Mouse (Mus musculus) midbrain, embryonic 15.5 days (tissue): Measurements from ENCODE around the gene Cfap54. TPM values are rescaled to one million over a fixed set of nuclear protein-coding genes. Genes with fewer than 3 reads are reported as not detected.

Source experiments
- ATAC-seq: fragments of 200-750 bp; cut with Nextera tagmentation; replicated peaks from 2 replicates; pipeline ENCODE4 v1.8.0; 2017; ENCODE audit warnings: moderate TSS enrichment
- H3K27ac ChIP-seq: fragments of 300-500 bp; sonication (generic); 2 replicates; pipeline ENCODE4 v1.5.1; 2015; ENCODE audit warnings: mild to moderate bottlenecking, inconsistent platforms
- H3K27me3 ChIP-seq: fragments of 300-500 bp; sonication (generic); replicated peaks from 2 replicates; pipeline ENCODE4 v1.6.1; 2015; ENCODE audit warnings: inconsistent platforms
- H3K36me3 ChIP-seq: fragments of 300-500 bp; sonication (generic); replicated peaks from 2 replicates; pipeline ENCODE4 v1.6.1; 2015; ENCODE audit warnings: inconsistent platforms
- H3K4me1 ChIP-seq: fragments of 300-500 bp; sonication (generic); 2 replicates; pipeline ENCODE4 v1.6.1; 2015; ENCODE audit warnings: inconsistent platforms
- H3K4me2 ChIP-seq: fragments of 300-500 bp; sonication (generic); 2 replicates; pipeline ENCODE4 v1.6.1; 2015; ENCODE audit warnings: inconsistent platforms, mild to moderate bottlenecking, moderate library complexity
- H3K4me3 ChIP-seq: fragments of 300-500 bp; sonication (generic); 2 replicates; pipeline ENCODE4 v1.5.1; 2015; ENCODE audit warnings: mild to moderate bottlenecking, inconsistent platforms
- H3K9ac ChIP-seq: fragments of 300-500 bp; sonication (generic); 2 replicates; pipeline ENCODE4 v1.6.1; 2015; ENCODE audit warnings: mild to moderate bottlenecking, inconsistent platforms
- H3K9me3 ChIP-seq: fragments of 300-500 bp; sonication (generic); 2 replicates; pipeline ENCODE4 v1.6.1; 2016; ENCODE audit warnings: inconsistent platforms
- WGBS: fragments of 180-500 bp; shearing (Covaris S2); methylation state at CpG from one replicate; pipeline ENCODE4 v1.1.7; 2015; ENCODE audit warnings: mixed read lengths; 5-methylcytosine and 5-hydroxymethylcytosine counted together
- polyA plus RNA-seq: library from polyadenylated mRNA; unstranded; fragments of >200 nt; fragmentation: Nextera tagmentation; extraction: Ambion mirVana; gene quantifications from 2 replicates; pipeline ENCODE4 v1.2.1, GENCODE M21; 2015

Gene Cfap54
- polyA plus RNA-seq, 1 experiment from 2014 or later = 4.0 TPM

GRCm38 (mm10) chr10:92907246-92907645, 174.2 kb downstream of the Cfap54 start:
- H3K27me3 ChIP-seq = no peaks in the 10 kb centered on the region
- H3K27ac ChIP-seq = no peak overlapping the region
- no peak overlapping the region for H3K9ac ChIP-seq
- H3K4me2 ChIP-seq = no peak overlapping the region
- H3K4me1 ChIP-seq = peaks cover 4% of the 10 kb centered on the region; the same call in 1 of the 2 replicates
- 37% methylated on average over 6 of the region's 6 CpGs for WGBS
- H3K9me3 ChIP-seq = no peaks in the 10 kb centered on the region
- H3K4me3 ChIP-seq = no peak overlapping the region
- no peak for ATAC-seq
- no peaks in the 10 kb centered on the region for H3K36me3 ChIP-seq

DNA sequence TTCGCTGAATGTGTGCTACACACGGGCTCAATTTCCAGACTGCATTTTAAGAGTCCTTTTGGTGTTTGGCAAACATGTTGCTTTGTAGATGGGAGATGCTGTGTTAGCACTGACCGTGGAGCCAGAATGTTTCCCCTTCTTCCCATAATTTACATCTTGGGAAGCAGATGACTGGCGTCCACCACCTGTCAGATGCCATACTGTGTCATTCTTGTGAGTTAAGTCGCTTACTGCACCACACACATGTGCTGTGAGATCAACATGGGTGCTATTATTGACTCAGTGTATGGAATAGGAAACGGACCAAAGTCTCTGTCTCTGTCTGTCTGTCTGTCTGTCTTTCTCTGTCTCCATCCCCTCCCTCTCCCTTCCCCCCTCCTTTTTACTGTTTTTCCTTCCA, 193.0 kb downstream of the Cfap54 start:
- no peak overlapping the region for H3K9ac ChIP-seq
- 88% methylated on average over 6 of the region's 6 CpGs for WGBS
- no peaks in the 10 kb centered on the region for H3K36me3 ChIP-seq
- H3K27ac ChIP-seq = no peak overlapping the region
- no peak overlapping the region for H3K4me3 ChIP-seq
- H3K27me3 ChIP-seq = no peaks in the 10 kb centered on the region
- no peak for ATAC-seq
- no peaks in the 10 kb centered on the region for H3K4me1 ChIP-seq
- no peak overlapping the region for H3K4me2 ChIP-seq
- H3K9me3 ChIP-seq = no peaks in the 10 kb centered on the region

- no peaks in the 10 kb centered on the region for H3K27me3 ChIP-seq
- H3K4me3 ChIP-seq = no peak overlapping the region
- H3K27ac ChIP-seq = no peak overlapping the region
- H3K36me3 ChIP-seq = no peaks in the 10 kb centered on the region
- no peaks in the 10 kb centered on the region for H3K4me1 ChIP-seq
- no peaks in the 10 kb centered on the region for H3K9me3 ChIP-seq
- ATAC-seq = no peak
- WGBS = 96% methylated on average over 3 of the region's 3 CpGs
- H3K4me2 ChIP-seq = no peak overlapping the region
- H3K9ac ChIP-seq = no peak overlapping the region
Measured at GRCm38 (mm10) chr10:92878000-92878399, 203.4 kb downstream of the Cfap54 start.

- no peak overlapping the region for H3K4me2 ChIP-seq
- ATAC-seq = no peak
- 91% methylated on average over 9 of the region's 9 CpGs for WGBS
- H3K4me3 ChIP-seq = no peak overlapping the region
- H3K36me3 ChIP-seq = no peaks in the 10 kb centered on the region
- H3K4me1 ChIP-seq = no peaks in the 10 kb centered on the region
- no peak overlapping the region for H3K9ac ChIP-seq
- no peak overlapping the region for H3K27ac ChIP-seq
- no peaks in the 10 kb centered on the region for H3K27me3 ChIP-seq
- no peaks in the 10 kb centered on the region for H3K9me3 ChIP-seq
Measured at GRCm38 (mm10) chr10:92840980-92841379, 240.4 kb downstream of the Cfap54 start.

DNA sequence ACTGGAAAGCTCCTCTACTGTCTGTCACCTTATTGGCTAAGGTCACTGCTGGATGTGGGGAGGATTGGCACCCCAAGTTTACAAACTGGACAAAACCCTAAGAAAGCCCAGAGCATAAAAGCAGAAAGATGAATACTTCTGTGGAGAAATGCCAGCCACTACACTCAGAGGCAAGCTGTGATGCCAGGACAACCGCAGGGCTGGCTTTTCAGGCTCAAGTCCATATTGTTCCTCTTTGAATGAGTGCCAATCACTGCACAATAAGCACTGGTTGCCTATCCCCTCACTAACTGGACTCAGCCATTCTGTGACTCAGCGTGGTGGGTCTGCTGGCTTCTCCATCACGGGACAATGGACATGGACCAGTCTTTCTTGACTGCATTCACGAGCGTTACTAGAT, 243.8 kb downstream of the Cfap54 start:
- Histone ChIP-seq H3K36me3 (no peaks in the 10 kb centered on the region), H3K4me3 (no peak overlapping the region), H3K4me2 (no peak overlapping the region), H3K27ac (no peak overlapping the region), H3K27me3 (no peaks in the 10 kb centered on the region), H3K9ac (no peak overlapping the region), H3K9me3 (no peaks in the 10 kb centered on the region), H3K4me1 (no peaks in the 10 kb centered on the region)
- peak; percentile 69 for ATAC-seq
- 21% methylated on average over 5 of the region's 5 CpGs for WGBS

DNA sequence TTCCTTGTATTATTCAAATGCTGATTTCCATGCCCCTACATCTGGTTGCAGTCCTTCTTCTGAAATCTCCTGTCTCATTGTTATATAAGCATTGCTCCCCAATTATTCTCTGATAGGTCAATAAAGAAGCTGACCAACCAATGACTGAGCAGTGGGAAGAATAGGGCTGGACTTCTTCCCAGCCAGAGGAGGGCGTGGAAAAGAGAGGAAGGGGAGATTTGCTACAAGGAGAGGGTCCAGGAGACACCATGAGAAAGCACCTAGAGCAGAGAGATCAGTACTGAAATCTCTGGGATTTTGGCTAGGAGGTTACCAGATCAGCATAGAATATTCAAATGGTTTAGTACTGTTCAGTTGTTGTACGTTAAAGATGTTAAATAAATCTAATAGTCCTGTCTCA, 244.4 kb downstream of the Cfap54 start:
- H3K36me3 ChIP-seq = no peaks in the 10 kb centered on the region
- H3K4me1 ChIP-seq = no peaks in the 10 kb centered on the region
- H3K27me3 ChIP-seq = no peaks in the 10 kb centered on the region
- no peak overlapping the region for H3K27ac ChIP-seq
- no peak overlapping the region for H3K9ac ChIP-seq
- WGBS = 53% methylated on average over 2 of the region's 2 CpGs
- no peaks in the 10 kb centered on the region for H3K9me3 ChIP-seq
- ATAC-seq = 0 out of 2 replicates have a peak, but pooled peaks have one; percentile 48
- H3K4me3 ChIP-seq = no peak overlapping the region
- H3K4me2 ChIP-seq = no peak overlapping the region

- ATAC-seq = no peak
- Histone ChIP-seq H3K36me3 (no peaks in the 10 kb centered on the region), H3K27ac (no peak overlapping the region), H3K4me1 (no peaks in the 10 kb centered on the region; the same call in 1 of the 2 replicates), H3K27me3 (no peaks in the 10 kb centered on the region), H3K9ac (no peak overlapping the region), H3K9me3 (no peaks in the 10 kb centered on the region), H3K4me2 (no peak overlapping the region), H3K4me3 (no peak overlapping the region)
- WGBS = 79% methylated on average over 4 of the region's 4 CpGs
Measured at GRCm38 (mm10) chr10:92821499-92821898, 259.9 kb downstream of the Cfap54 start.

GRCm38 (mm10) chr10:92818190-92818589, 263.2 kb downstream of the Cfap54 start:
- H3K4me2 ChIP-seq = no peak overlapping the region
- no peaks in the 10 kb centered on the region for H3K9me3 ChIP-seq
- ATAC-seq = no peak
- no peaks in the 10 kb centered on the region for H3K27me3 ChIP-seq
- H3K4me1 ChIP-seq = no peaks in the 10 kb centered on the region; the same call in 1 of the 2 replicates
- no peak overlapping the region for H3K9ac ChIP-seq
- no peak overlapping the region for H3K4me3 ChIP-seq
- no peak overlapping the region for H3K27ac ChIP-seq
- H3K36me3 ChIP-seq = no peaks in the 10 kb centered on the region
- 29% methylated on average over 5 of the region's 5 CpGs for WGBS

DNA sequence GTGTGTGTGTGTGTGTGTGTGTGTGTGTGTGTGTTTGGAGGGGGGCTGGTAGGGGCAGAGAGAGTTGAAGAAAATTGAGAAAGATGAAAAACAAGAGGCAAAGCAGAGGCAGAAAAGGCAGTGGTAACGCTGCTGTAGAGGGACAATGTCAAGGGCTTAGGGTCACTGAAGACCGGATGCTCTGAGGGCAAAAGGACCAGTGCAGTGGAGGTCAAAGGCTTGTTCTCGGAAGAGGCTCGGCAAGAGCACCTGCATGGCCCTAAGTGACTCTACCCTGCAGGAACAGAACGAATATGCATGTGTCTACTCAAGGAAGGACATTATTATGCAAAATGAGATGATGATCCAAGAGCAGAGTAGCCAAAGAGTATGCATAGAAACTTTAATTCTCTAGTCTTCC, 264.5 kb downstream of the Cfap54 start:
- Histone ChIP-seq H3K27ac (no peak overlapping the region), H3K4me2 (no peak overlapping the region), H3K27me3 (no peaks in the 10 kb centered on the region), H3K36me3 (no peaks in the 10 kb centered on the region), H3K4me3 (no peak overlapping the region), H3K9me3 (no peaks in the 10 kb centered on the region), H3K4me1 (no peaks in the 10 kb centered on the region; the same call in 1 of the 2 replicates), H3K9ac (no peak overlapping the region)
- ATAC-seq = no peak
- WGBS = 87% methylated on average over 5 of the region's 5 CpGs

DNA sequence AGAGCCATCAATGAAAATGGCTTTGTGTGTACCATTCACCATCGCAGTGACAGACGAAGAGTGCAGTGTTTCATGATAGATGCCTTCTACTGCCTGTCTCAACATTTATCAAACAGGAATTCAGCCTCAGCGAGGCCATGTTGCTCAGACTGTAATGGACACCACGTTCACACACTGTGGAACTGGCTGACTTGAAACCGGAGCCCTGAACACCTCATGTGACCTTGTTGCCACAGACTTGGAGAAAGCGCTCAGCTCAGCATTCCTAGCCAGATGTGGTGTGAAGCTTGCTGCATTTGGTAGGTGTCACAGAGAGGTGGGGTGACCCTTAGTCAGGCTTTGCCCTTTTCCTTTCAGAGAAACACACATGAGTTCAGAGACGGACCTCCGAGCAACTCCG, 270.5 kb downstream of the Cfap54 start:
- Histone ChIP-seq H3K36me3 (no peaks in the 10 kb centered on the region), H3K9ac (no peak overlapping the region), H3K4me2 (no peak overlapping the region), H3K27ac (no peak overlapping the region), H3K4me1 (no peaks in the 10 kb centered on the region), H3K4me3 (no peak overlapping the region), H3K9me3 (no peaks in the 10 kb centered on the region), H3K27me3 (no peaks in the 10 kb centered on the region)
- 95% methylated on average over 9 of the region's 9 CpGs for WGBS
- ATAC-seq = no peak

GRCm38 (mm10) chr10:92791908-92792307, 289.5 kb downstream of the Cfap54 start:
- Histone ChIP-seq H3K36me3 (no peaks in the 10 kb centered on the region), H3K27me3 (no peaks in the 10 kb centered on the region), H3K27ac (0 out of 2 replicates have a peak overlapping the region, but pooled peaks have one; percentile 42), H3K9ac (no peak overlapping the region), H3K4me3 (no peak overlapping the region), H3K9me3 (no peaks in the 10 kb centered on the region), H3K4me1 (peaks cover 11% of the 10 kb centered on the region), H3K4me2 (no peak overlapping the region)
- WGBS = 28% methylated on average over 10 of the region's 10 CpGs
- ATAC-seq = no peak; the same call in 1 of the 2 replicates

DNA sequence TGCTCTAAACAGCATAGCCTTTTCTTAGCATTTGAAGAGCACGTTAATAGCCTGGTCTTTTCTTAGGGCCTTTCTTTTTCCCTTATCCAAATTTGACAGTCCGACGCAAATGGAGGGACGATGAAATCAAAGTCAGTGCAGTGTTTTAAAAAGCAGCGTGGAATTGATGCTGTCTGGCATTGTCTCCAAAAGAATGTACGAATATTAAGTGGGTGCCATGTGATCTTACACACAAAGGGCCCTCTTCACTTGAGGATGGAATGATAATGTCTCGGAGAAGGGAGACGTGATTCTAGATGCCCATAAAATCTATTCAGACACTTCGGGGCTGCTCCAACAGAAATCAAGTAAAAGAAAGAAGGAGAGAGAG, 289.9 kb downstream of the Cfap54 start:
- Histone ChIP-seq H3K36me3 (no peaks in the 10 kb centered on the region), H3K9me3 (no peaks in the 10 kb centered on the region), H3K4me2 (no peak overlapping the region), H3K4me3 (no peak overlapping the region), H3K27me3 (no peaks in the 10 kb centered on the region), H3K4me1 (peaks cover 11% of the 10 kb centered on the region), H3K9ac (no peak overlapping the region), H3K27ac (no peak overlapping the region)
- ATAC-seq = peak; percentile 45; the same call in 1 of the 2 replicates
- WGBS = 10% methylated on average over 9 of the region's 9 CpGs

DNA sequence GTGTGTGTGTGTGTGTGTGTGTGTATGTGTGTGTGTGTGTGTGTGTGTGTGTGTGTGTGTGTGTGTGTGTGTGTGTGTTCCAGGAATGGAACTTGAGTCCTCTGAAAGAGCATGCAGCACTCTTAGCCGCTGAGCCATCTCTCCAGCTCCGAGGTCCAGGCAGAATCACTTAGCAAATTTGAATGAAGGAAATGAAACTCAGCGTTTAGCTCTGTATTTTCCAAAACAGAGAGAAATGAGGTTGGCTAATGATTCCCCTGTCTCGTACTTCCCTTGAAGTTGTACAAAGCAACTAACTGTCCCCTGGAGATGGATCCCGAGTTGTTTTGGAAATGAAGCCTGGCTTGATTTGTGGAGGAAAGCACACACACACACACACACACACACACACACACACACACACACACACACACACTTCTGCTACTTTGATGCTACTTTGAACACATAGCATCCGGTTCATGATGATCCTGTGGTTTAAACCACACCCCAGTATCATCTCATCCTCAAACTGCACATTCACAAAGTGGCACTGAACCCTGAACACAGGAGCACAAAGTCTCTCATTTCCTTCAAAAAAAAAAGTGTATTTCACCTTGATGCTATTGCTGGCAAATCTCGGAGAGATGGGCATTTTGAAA, 290.4 kb downstream of the Cfap54 start:
- Histone ChIP-seq H3K4me3 (no peak overlapping the region), H3K9ac (no peak overlapping the region), H3K4me2 (no peak overlapping the region), H3K27ac (no peak overlapping the region), H3K36me3 (no peaks in the 10 kb centered on the region), H3K9me3 (no peaks in the 10 kb centered on the region), H3K4me1 (peaks cover 11% of the 10 kb centered on the region), H3K27me3 (no peaks in the 10 kb centered on the region)
- WGBS = 32% methylated on average over 7 of the region's 7 CpGs
- no peak for ATAC-seq
